Mouse (Mus musculus) midbrain, embryonic 13.5 days (tissue): ENCODE measurements at regions not wholly inside any gene's neighbourhood (a gene's known extent, or its start where the extent isn't known, plus 50 kb on each side); places are given as distances from the start of the nearest gene placed in this dataset.

Experiments used
- ATAC-seq: fragments of 200-750 bp; cut with Nextera tagmentation; 2 replicates; pipeline ENCODE4 v1.8.0; 2017; ENCODE audit warnings: mild to moderate bottlenecking, moderate TSS enrichment, moderate library complexity
- H3K27ac ChIP-seq: fragments of 300-500 bp; sonication (generic); 2 replicates; pipeline ENCODE4 v1.5.1; 2015; ENCODE audit warnings: inconsistent platforms, mild to moderate bottlenecking, moderate library complexity
- H3K27me3 ChIP-seq: fragments of 300-500 bp; sonication (generic); 2 replicates; pipeline ENCODE4 v1.6.1; 2015; ENCODE audit warnings: mild to moderate bottlenecking, inconsistent platforms
- H3K36me3 ChIP-seq: fragments of 300-500 bp; sonication (generic); 2 replicates; pipeline ENCODE4 v1.6.1; 2015; ENCODE audit warnings: mild to moderate bottlenecking, inconsistent platforms
- H3K4me1 ChIP-seq: fragments of 300-500 bp; sonication (generic); replicated peaks from 2 replicates; pipeline ENCODE4 v1.6.1; 2015; ENCODE audit warnings: inconsistent platforms
- H3K4me2 ChIP-seq: fragments of 300-500 bp; sonication (generic); replicated peaks from 2 replicates; pipeline ENCODE4 v1.6.1; 2015; ENCODE audit warnings: moderate library complexity, mild to moderate bottlenecking, inconsistent platforms
- H3K4me3 ChIP-seq: fragments of 300-500 bp; sonication (generic); replicated peaks from 2 replicates; pipeline ENCODE4 v1.5.1; 2015; ENCODE audit warnings: mild to moderate bottlenecking, inconsistent platforms
- H3K9ac ChIP-seq: fragments of 300-500 bp; sonication (generic); replicated peaks from 2 replicates; pipeline ENCODE4 v1.6.1; 2015; ENCODE audit warnings: mild to moderate bottlenecking, inconsistent platforms
- H3K9me3 ChIP-seq: fragments of 300-500 bp; sonication (generic); 2 replicates; pipeline ENCODE4 v1.6.1; 2016; ENCODE audit warnings: mild to moderate bottlenecking, inconsistent platforms
- WGBS: fragments of 180-500 bp; shearing (Covaris S2); methylation state at CpG from one replicate; pipeline ENCODE4 v1.1.7; 2015; 5-methylcytosine and 5-hydroxymethylcytosine counted together

DNA sequence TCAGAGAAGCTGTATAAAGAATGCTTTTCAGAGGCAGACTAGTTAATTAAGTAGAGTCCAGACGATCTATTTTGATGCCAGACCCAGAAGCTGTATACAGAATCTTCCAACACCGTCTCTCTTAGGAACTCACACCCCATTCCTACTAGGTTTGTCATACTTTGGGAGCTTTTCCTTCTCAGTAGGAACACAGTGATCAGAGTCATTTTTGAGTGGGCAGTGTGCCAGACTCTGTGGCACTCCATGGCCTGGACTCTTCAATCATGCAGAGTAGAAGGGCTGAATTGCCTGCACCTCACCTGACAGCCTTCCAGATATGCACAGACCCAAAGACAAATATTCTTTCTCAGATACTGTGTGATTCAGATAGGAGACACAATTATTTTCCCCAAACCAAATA lies 101.2 kb downstream of the Uchl5 start:
- no peak for ATAC-seq
- Histone ChIP-seq H3K9ac (no peak overlapping the region), H3K4me1 (peaks cover 7% of the 10 kb centered on the region; the same call in 1 of the 2 replicates), H3K4me2 (no peak overlapping the region), H3K36me3 (no peaks in the 10 kb centered on the region), H3K9me3 (no peaks in the 10 kb centered on the region), H3K27me3 (no peaks in the 10 kb centered on the region), H3K27ac (no peak overlapping the region), H3K4me3 (no peak overlapping the region)
- WGBS: 65% methylated on average over 2 of the region's 2 CpGs

- H3K27me3 ChIP-seq: no peaks in the 10 kb centered on the region
- ATAC-seq: no peak
- no peak overlapping the region for H3K4me2 ChIP-seq
- no peaks in the 10 kb centered on the region for H3K36me3 ChIP-seq
- no peak overlapping the region for H3K4me3 ChIP-seq
- 74% methylated on average over 10 of the region's 10 CpGs for WGBS
- H3K4me1 ChIP-seq: 0 out of 2 replicates have a peak, but pooled peaks cover 6% of the 10 kb centered on the region
- no peaks in the 10 kb centered on the region for H3K9me3 ChIP-seq
- no peak overlapping the region for H3K9ac ChIP-seq
- H3K27ac ChIP-seq: no peak overlapping the region
Measured at GRCm38 (mm10) chr1:143860319-143860718, 83.2 kb downstream of the Uchl5 start.

DNA sequence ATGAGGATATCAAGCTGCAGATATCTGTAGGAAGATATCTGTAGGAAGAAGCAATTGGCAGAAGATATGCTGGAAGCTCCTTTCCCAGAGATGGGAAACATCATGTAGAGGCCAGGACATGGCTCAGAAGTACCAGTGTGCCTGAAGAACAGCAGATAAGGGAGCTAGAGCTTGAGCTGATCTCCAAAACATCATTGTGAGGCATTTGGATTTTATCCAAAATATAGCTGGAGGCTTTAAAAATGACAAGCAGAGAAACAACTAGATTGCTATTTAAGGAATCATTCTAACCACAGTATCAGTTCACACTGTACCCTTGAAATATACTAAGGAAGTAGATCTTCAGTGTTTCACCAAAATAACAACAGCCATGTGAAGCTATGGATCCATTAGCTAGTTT lies 81.5 kb downstream of the Uchl5 start:
- Histone ChIP-seq H3K27me3 (no peaks in the 10 kb centered on the region), H3K36me3 (no peaks in the 10 kb centered on the region), H3K4me1 (0 out of 2 replicates have a peak, but pooled peaks cover 6% of the 10 kb centered on the region), H3K9me3 (no peaks in the 10 kb centered on the region), H3K4me3 (no peak overlapping the region), H3K27ac (no peak overlapping the region), H3K9ac (no peak overlapping the region), H3K4me2 (no peak overlapping the region)
- no peak for ATAC-seq
